Mouse (Mus musculus): Measurements from ENCODE around the gene Rcl1. TPM values are rescaled to one million over a fixed set of nuclear protein-coding genes. Genes with fewer than 3 reads are reported as not detected.

The Rcl1 gene
- total and polyA plus RNA-seq, 3 experiments = 63.4 to 126 (median 109) TPM

DNA sequence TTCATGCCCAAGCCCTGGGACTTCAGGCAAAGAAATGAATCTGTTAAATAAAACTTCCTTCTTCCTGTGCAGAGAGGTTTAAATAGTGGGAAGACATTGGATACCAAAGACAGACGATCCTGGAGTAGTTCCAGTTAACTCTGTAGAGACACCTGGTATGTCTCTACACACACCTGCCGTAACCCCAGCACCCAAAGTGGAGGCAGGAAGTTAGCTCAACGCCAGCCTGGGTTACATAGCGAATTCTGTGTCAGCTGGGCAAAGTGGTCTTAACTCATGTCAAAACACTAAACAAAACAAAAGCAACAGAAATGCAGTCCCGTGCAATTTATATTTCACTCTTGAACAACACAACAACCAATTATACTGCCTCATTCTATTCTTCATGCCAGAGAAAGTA lies 5.1 kb downstream of the Rcl1 start:
- Histone ChIP-seq H3K4me1 (ENCODE audit: control insufficient read depth in 1 of 2, insufficient read depth in 2 of 2) (peaks cover 4 to 28% of the 10 kb centered on the region in 2 experiments; a peak in 3 of 4 replicates), H3K4me3 (replicated peaks in 1 of 3; ENCODE audit: low read depth in 2 of 3, low read length in 2 of 3, poor library complexity in 1 of 3) (no peak overlapping the region), H3K36me3 (replicated peaks in 1 of 2; ENCODE audit: control insufficient read depth in 1 of 2, insufficient read depth in 1 of 2, low read length in 1 of 2) (peaks cover 5 to 46% of the 10 kb centered on the region in 2 experiments), H3K27me3 (replicated peaks) (no peaks in the 10 kb centered on the region), H3K4me2 (ENCODE audit: insufficient read depth, low read depth, poor library complexity, severe bottlenecking) (no peak overlapping the region), H3K9ac (ENCODE audit: insufficient read depth, low read depth) (no peak overlapping the region), H3K9me3 (replicated peaks; ENCODE audit: low read length) (no peaks in the 10 kb centered on the region), H3K27ac (ENCODE audit: insufficient read depth, low read depth) (no peak overlapping the region), H3K79me2 (replicated peaks; ENCODE audit: control insufficient read depth, extremely low read depth, insufficient read depth, poor library complexity, severe bottlenecking) (peaks cover 82% of the 10 kb centered on the region)
- DNase-seq (ENCODE audit: extremely low read depth) = no peak
- in situ Hi-C loops (cut with MboI; ENCODE audit: low pct_ligation_motif_present, low pct_unique_long_range_greater_than_20kb, low sequenced_read_pairs) (no loop called here), dilution Hi-C loops (cut with MboI; ENCODE audit: extremely low pct_ligation_motif_present, extremely low pct_unique_long_range_greater_than_20kb, low sequenced_read_pairs) (no loop called here)
- TF ChIP-seq USF2 (conservative IDR thresholded peaks at IDR 0.05; ENCODE audit: low read depth, low read length) (no peak), TCF12 (IDR thresholded peaks at IDR 0.05; ENCODE audit: low read depth, low read length) (no peak), RCOR1 (conservative IDR thresholded peaks at IDR 0.05; ENCODE audit: low read depth, low read length) (no peak), MXI1 (IDR thresholded peaks at IDR 0.05; ENCODE audit: low read depth, low read length) (no peak), POLR2A (IDR thresholded peaks at IDR 0.05; ENCODE audit: low read depth, low read length) (no peak)

DNA sequence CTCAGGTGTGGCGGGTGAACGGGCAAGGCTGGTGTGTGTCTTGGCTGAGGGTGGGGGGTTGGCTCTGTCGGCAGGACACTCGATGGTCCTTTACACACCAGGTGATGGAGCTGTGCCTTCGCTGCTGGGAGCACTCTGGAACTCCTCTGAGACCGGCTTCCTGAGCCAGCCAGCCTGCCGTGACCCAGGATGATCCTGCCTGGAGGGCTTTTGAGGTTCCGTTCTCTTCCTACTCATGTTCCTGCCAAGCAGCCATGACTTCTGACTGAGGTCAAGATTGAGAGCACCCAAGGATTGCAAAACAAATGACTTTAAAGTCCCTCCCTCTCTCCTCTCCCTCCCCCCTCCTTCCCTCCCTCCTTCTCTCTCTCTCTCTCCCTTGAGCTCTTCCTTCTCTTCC lies 11.5 kb downstream of the Rcl1 start:
- H3K36me3 ChIP-seq (replicated peaks in 1 of 2; ENCODE audit: control insufficient read depth in 1 of 2, insufficient read depth in 1 of 2, low read length in 1 of 2) = peaks cover 8 to 63% of the 10 kb centered on the region in 2 experiments
- DNase-seq (ENCODE audit: extremely low read depth) = no peak
- in situ Hi-C loops (cut with MboI; ENCODE audit: low pct_ligation_motif_present, low pct_unique_long_range_greater_than_20kb, low sequenced_read_pairs) (no loop called here), dilution Hi-C loops (cut with MboI; ENCODE audit: extremely low pct_ligation_motif_present, extremely low pct_unique_long_range_greater_than_20kb, low sequenced_read_pairs) (no loop called here)
- no peak overlapping the region for H3K9ac ChIP-seq (ENCODE audit: insufficient read depth, low read depth)
- H3K4me3 ChIP-seq (replicated peaks in 1 of 3; ENCODE audit: low read depth in 2 of 3, low read length in 2 of 3, poor library complexity in 1 of 3) = no peak overlapping the region
- TF ChIP-seq MAZ (IDR thresholded peaks at IDR 0.05; ENCODE audit: low read depth, low read length) = no peak
- H3K27me3 ChIP-seq (replicated peaks) = no peaks in the 10 kb centered on the region
- H3K79me2 ChIP-seq (replicated peaks; ENCODE audit: control insufficient read depth, extremely low read depth, insufficient read depth, poor library complexity, severe bottlenecking) = peaks cover 45% of the 10 kb centered on the region
- H3K9me3 ChIP-seq (replicated peaks; ENCODE audit: low read length) = peaks cover 2% of the 10 kb centered on the region
- peaks cover 0 to 5% of the 10 kb centered on the region in 2 experiments; a peak in 1 of 4 replicates for H3K4me1 ChIP-seq (ENCODE audit: control insufficient read depth in 1 of 2, insufficient read depth in 2 of 2)
- H3K27ac ChIP-seq (ENCODE audit: insufficient read depth, low read depth) = no peak overlapping the region
- no peak overlapping the region for H3K4me2 ChIP-seq (ENCODE audit: insufficient read depth, low read depth, poor library complexity, severe bottlenecking)

DNA sequence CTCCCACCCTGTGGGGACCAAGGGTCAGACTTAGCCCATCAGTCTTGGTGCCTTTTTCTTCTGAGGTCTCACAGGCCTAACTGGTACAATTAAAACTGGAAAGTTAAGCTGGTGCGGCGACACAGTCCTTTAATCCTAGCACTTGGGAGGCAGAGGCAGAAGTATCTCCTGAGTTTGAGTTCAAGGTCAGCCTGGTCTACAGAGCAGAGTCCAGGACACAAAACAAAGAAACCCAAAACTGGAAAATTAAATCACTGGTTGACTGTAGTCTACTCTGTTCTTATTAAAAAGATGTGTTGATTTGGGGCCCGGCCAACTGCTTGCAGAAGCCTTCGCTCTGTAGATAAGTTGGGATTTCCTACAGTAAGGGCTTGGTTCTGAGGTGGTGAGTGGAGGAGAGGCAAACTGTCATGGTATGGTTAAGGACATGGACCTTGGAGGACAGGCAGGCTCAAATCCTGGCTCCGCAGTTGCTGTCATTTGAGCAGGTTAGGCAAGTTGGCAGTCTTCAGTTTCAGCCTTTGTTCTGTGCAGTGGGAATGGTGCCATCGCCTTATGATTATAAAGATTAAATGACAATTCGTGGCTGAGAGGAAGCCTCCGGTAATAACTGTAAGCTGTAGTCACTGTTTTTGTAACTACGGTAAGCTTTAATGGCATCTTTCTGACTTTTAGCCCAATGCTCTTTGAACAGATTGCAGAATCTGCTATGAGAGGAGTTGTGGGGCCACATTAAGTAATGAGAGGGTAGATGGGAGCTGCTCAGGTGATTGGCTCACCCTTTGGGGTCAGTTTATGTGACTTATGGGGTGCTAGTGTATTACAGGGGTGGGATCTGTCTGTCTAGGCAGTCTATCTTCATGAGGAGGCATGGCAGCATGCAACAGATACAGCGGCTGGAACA lies 12.8 kb downstream of the Rcl1 start:
- Histone ChIP-seq H3K9ac (ENCODE audit: insufficient read depth, low read depth) (no peak overlapping the region), H3K27me3 (replicated peaks) (no peaks in the 10 kb centered on the region), H3K4me2 (ENCODE audit: insufficient read depth, low read depth, poor library complexity, severe bottlenecking) (no peak overlapping the region), H3K27ac (ENCODE audit: insufficient read depth, low read depth) (no peak overlapping the region), H3K36me3 (replicated peaks in 1 of 2; ENCODE audit: control insufficient read depth in 1 of 2, insufficient read depth in 1 of 2, low read length in 1 of 2) (peaks cover 21 to 69% of the 10 kb centered on the region in 2 experiments), H3K4me3 (replicated peaks in 1 of 3; ENCODE audit: low read depth in 2 of 3, low read length in 2 of 3, poor library complexity in 1 of 3) (no peak overlapping the region), H3K4me1 (ENCODE audit: control insufficient read depth in 1 of 2, insufficient read depth in 2 of 2) (peaks cover 0 to 1% of the 10 kb centered on the region in 2 experiments; a peak in 1 of 4 replicates), H3K79me2 (replicated peaks; ENCODE audit: control insufficient read depth, extremely low read depth, insufficient read depth, poor library complexity, severe bottlenecking) (peaks cover 32% of the 10 kb centered on the region), H3K9me3 (replicated peaks; ENCODE audit: low read length) (peaks cover 2% of the 10 kb centered on the region)
- TF ChIP-seq GABPA (IDR thresholded peaks at IDR 0.05; ENCODE audit: insufficient replicate concordance, low read depth, low read length) = no peak
- TF ChIP-seq E2F4 (IDR thresholded peaks at IDR 0.05; ENCODE audit: insufficient replicate concordance, low read depth, low read length) = no peak
- TF ChIP-seq ZC3H11A (IDR thresholded peaks at IDR 0.05; ENCODE audit: low read depth, low read length) = no peak
- TF ChIP-seq USF2 (conservative IDR thresholded peaks at IDR 0.05; ENCODE audit: low read depth, low read length) = no peak
- TF ChIP-seq KAT2A (IDR thresholded peaks at IDR 0.05; ENCODE audit: insufficient replicate concordance, low read length) = no peak
- no peak for TF ChIP-seq MXI1 (IDR thresholded peaks at IDR 0.05; ENCODE audit: low read depth, low read length)
- TF ChIP-seq USF1 (IDR thresholded peaks at IDR 0.05; ENCODE audit: low read depth, low read length) = no peak
- TF ChIP-seq MEF2A (IDR thresholded peaks at IDR 0.05; ENCODE audit: borderline replicate concordance, low read depth, low read length) = no peak
- no peak for DNase-seq (ENCODE audit: extremely low read depth)
- dilution Hi-C loops (cut with MboI; ENCODE audit: extremely low pct_ligation_motif_present, extremely low pct_unique_long_range_greater_than_20kb, low sequenced_read_pairs) = no loop called here
- in situ Hi-C loops (cut with MboI; ENCODE audit: low pct_ligation_motif_present, low pct_unique_long_range_greater_than_20kb, low sequenced_read_pairs) = no loop called here

All from CH12.LX (cell line).